Mouse (Mus musculus): ENCODE measurements around the gene Alox5ap. TPM values are rescaled to one million over a fixed set of nuclear protein-coding genes. Genes with fewer than 3 reads are reported as not detected.

Gene Alox5ap
- total RNA-seq, 2 experiments from 2014 or later, result 6.4 to 7.8 TPM

DNA sequence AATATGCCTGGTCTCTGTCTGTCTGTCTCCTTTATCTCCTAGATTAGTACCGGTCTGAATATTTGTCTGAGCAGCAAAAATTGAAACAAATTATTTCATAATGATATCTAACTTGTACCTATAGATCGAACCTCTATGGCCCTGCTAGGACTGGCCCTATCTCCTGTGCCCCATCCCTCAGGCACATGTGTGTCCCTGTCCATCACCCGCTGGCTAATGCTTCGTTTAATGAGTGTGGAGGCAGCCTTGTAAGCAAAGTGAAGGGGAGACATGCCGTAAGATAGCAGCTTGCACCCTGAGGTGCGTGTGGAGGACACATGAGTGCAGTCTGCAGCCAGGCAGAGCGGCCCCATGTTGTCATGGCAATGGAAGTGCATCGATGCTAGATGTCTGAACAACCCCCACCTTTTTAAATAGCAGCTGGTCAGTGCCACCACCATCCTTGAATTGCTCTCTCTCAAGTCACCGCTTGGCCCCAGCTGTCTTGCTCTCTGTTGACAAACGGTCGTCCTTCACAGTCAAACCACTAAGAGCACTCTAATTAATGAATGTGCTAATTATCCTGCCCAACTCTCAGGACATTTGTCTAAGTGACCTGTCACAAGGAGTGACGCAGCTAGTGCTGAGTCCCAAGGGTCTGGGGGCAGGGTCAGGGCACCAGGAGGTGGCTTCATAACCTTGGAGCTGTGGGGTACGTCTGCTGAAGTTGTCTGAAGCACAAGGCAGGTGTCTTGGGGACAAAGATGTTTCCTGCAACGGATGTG lies 6.9 kb upstream of the Alox5ap start:
- intact Hi-C loops (cut with DNase I), result no loop called here
- no peak for DNase-seq

DNA sequence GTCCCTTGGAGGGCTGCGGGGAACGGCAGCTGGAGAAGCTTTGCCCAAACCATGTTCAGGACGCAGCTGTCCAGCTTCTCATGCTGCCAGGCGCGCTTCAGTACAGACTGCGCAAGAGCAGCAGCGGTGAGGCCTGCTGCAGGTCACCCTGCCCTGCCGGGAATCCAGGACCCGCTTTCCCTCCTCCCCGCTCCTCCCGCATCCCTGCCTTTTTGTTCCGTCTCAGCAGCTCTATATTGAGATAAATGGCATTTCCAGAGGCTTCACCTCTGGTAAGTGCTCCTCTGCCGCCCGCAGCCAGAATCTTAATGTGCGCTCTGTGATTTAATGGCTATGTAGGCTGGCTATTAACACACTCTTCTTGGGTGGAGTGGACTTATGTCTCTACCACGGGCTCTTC lies 5.5 kb upstream of the Alox5ap start:
- intact Hi-C loops (cut with DNase I), result no loop called here
- DNase-seq, result no peak

DNA sequence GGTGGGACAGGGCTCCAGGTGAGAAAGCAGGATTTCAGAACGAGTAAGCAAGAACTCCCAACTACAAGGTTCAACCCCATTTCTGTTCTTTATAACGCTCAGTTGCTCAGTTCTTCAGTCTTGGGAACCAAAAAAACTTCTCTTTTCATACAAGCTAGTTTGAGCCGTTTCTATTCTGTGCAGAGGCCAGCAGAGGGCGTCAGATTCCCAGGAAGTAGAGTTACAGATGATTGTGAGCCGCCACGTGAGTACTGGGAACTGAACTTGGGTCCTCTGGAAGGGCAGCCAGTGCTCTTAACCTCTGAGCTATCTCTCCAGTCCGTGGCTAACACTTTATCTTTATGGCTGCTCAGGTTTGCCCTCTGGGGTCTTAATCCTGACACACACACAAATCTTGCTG lies 3.1 kb upstream of the Alox5ap start:
- no peak for DNase-seq
- intact Hi-C loops (cut with DNase I), result no loop called here

DNA sequence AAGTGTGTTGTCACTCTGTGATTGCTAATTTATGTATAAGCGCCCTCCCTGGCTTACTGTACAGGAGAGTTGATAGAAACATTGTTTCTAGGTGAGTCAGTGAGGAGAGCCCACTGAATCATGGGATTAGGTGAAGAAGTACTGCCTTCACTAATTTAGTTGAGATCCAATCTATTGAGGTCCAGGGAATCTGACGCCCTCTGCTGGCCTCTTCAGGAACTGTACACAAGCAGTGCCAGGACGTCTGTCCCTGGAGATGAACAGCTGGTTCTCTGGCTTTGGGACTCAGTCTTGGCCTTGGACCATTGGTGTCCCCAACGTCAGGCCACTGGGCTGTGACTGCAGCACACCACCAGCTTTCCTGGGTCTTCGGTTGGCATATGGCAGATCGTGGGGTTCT lies 2.7 kb upstream of the Alox5ap start:
- intact Hi-C loops (cut with DNase I), result no loop called here
- DNase-seq, result no peak

DNA sequence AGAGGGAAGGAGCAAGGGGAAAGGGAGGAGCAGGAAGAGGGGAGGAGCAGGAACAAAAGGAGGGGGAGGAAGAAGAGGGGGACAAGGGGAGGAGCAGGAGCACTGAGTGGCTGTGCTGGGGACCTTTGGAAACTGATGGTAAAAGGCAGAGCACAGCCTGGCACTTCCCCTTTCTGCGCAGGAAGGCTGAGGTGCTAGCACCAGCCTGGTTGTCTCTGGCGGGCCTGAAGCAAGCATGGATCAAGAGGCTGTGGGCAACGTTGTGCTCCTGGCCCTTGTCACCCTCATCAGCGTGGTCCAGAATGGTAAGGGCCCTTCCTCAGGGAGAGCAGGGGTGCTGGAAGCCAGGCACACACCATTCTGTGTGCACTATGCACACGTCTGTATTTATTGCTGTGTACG lies 312 bp downstream of the Alox5ap start:
- no peak for DNase-seq
- intact Hi-C loops (cut with DNase I), result no loop called here

DNA sequence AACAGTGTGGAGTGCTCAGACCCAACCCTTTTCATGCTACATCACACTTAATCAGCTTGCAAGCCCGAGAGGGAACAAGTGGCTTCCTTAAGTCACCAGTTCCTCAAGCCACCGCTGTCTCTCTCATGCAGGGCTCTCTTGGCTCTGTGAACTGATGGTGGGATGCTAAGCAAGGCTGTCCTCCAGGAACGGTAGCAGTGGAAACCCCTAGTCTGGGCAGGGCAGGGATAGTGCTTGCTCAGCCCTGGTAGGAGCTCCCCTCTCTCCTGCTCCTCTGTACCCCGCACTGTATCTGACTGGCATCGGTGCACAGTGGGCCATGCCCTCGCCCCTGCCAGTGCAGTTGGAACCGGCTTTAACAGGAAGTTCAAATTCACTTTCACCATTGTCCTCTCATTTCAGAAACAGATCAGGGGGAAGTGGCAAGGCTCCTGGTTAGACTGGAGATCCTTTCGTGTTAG lies 2.2 kb downstream of the Alox5ap start:
- DNase-seq, result no peak
- intact Hi-C loops (cut with DNase I), result no loop called here

DNA sequence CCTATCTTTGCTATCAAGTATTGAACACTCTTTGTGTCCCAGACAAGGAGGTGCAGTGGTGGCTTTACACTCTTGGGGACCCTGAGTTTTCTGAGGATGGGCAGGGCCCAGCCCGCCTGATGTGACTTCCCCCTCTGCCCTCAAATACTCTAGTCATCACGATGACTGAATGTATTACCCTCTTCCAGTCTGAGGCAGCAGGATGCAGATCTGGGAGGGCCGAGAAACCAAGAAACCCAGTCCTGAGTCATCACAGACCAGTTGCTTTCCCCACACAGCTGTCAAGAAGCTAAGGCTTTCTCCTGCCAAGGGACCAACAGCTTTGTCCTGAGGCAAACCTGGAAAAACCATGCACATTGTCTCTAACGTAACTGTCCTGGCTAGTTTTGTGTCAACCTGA lies 2.9 kb downstream of the Alox5ap start:
- intact Hi-C loops (cut with DNase I), result no loop called here
- DNase-seq, result no peak

DNA sequence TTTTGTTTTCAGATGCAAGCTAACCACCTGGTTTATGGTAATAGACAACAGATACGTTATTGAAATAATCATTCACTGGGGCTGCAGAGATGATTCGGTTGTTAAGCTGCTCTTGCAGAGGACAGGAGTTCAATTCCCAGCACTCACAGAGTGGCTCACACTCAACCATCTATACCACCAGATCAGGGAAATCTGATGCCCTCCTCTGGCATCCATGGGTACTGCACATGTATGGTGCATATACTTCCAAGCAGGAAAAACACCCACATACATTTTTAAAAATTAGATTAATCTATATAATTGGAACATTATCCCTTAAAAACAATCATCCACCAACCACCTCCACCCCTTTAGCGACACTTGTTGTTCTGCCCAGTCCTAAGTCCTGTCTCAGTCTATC lies 6.7 kb downstream of the Alox5ap start:
- DNase-seq, result no peak
- intact Hi-C loops (cut with DNase I), result no loop called here

DNA sequence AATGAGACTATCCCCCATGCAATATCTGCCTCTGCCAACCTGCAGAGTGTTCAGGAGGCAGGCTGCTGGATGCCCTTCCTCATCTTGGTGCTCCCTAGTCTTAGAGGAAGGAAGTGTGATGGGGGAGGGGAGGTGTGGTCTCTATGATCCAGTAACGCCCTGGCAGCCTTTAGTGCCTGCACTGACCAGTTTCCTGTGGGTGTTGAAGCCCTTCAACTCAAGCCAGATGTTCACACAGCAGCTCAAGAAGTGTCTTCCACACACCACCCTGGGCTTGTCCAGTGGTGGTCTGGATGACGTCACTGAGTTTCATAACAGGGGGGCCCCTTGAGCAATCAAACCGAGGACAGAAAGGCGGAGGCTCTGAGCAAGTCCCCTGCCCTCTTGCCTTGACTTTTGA lies 8.0 kb downstream of the Alox5ap start:
- DNase-seq, result no peak
- intact Hi-C loops (cut with DNase I), result no loop called here

DNA sequence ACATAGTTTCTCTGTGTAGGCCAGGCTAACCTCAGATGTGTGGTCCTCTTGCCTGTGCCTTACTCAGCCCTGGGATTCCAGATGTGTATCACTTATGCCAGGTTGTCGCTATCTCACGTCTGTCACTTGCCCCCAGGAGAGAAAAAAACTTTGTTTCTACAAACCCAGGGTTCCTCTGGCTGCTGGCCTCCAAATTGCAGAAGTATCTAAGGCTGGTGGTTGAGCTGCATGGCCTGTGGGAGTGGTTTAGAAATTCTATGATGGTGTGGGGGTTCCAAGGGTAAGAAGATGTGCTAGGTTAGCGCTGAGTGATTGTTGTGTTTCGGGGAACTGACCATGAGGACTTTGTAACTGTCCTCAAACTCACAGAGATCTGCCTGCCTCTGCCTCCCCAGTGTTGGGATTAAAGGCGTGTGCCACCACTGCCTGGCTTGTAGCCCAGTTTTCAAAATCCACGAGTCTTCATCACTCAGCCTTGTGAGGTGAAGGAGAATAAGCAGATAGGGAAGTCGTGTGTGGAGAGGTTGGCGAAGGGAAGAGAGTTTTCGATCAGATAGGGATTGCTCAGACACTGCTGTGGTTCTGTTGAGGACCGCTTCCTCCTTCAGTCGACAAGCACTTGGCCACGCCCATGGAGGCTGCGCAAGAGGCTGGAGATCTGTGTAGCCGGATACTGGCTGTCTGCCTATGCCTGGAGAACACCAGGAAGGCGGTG lies 10.0 kb downstream of the Alox5ap start:
- DNase-seq, result no peak
- intact Hi-C loops (cut with DNase I), result no loop called here

DNA sequence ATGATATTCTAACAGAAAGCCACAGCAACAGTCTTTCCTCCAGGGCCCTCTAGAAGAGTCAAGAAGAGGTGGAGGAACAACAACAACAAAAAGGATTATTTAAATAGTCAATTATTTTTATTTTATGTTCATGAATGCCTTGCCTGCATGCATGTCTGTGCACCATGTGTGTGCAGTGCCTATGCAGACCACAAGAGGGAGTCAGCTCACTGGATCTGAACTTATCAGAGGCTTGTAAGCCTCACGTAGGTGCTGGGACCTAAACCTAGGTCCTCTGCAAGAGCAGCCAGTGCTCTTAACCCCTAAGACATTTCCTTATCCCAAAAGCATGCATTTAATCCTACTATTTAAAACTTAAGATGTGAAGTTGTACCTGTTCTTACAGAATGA lies 10.5 kb downstream of the Alox5ap start:
- no peak for DNase-seq
- intact Hi-C loops (cut with DNase I), result no loop called here

DNA sequence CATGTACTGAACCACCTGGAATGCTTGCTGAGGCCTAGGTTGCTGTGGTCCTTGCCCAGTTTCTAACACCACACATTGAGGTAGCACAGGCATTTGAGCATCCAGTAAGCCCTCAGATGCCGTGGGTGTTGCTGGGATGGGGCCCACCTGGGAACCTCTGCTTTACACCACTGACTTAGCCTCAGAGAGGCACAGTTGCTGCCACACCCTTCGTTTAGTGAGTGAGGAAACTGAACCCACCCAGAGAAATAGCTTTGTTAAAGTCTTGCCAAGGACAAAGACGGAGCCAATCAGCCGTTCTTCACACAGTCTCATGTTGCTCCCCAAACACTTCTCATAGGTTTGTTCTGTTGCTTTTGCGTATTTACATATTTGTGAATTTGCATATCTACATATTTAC lies 13.0 kb downstream of the Alox5ap start:
- intact Hi-C loops (cut with DNase I), result no loop called here
- DNase-seq, result no peak

DNA sequence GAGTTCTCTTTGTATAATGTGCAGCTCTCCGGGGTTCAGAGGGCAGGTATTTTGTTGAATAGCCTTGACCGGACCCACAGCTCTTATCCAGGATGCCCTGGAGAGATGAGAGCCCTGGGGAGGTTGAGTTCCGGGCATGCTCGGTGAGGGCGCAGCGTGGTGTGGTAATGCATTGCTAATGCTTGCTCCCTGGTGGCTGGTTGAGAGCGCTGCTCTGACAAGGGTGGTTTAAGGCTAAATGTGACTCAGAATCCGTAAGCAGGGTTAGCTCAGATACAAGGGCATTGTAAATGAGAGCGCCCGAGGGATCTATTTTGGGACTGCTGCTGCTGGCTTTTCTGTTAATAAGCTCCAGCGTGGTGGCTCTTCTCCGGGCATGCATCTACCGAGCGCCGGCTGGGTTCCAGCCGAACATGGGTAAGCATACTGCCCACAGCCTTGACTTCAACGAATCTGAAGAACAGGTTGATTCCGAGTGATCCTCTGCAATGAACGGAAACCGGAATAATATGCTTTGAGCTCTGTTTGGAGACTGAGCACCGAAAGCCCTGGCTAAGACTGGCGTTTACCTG lies 14.8 kb downstream of the Alox5ap start:
- intact Hi-C loops (cut with DNase I), result no loop called here
- DNase-seq, result no peak

DNA sequence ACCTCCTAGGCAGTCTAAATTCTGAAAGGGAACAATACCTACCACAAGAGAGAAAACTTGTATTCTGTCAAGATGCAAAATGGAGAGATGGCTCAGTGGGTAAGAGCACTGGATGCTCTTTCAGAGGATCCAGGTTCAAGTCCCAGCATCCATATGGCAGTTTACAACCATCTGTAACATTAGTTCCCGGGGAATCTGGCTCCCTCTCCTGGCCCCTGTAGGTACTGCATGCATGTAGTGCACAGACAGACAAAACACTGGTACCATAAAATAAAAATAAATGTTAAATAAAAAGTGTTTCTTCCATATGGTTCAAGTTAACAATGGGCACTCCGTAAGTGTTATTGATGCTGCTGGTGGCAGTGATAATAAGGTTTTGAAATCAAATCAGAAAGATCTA lies 18.4 kb downstream of the Alox5ap start:
- no peak for DNase-seq
- intact Hi-C loops (cut with DNase I), result no loop called here

DNA sequence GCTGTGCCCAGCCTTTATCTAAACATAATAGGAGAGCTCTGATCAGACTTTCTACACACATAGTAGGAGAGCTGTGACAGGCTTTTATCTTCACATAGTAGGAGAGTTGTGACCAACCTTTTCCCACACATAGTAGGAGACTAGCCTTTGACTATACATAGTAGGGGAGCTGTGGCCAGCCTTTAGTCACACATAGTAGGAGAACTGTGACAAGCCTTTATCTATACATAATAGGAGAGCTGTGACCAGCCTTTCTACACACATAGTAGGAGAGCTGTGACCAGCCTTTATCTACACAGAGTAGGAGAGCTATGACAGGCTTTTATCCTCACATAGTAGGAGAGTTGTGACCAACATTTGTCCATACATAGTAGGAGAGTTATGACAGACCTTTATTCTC lies 19.3 kb downstream of the Alox5ap start:
- intact Hi-C loops (cut with DNase I), result no loop called here
- DNase-seq, result no peak

DNA sequence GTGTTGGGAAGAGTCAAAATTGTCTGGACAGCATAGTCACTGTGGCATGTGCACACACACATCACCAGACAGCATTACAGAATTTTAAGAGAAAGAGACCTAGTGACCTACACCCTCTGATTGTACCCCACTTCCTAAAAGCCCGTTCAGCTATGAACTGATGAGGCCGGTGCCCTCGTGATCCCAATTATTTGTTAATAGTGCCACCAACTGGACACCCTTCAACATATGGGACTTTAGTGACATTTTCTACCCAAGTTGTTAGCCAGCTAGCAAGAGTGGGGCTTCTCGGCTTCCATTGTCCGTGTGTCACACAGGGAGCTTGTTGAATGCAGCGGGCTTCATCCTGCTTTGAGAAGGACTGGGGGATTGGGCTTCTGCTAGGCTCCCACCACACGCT lies 21.5 kb downstream of the Alox5ap start:
- intact Hi-C loops (cut with DNase I), result no loop called here
- DNase-seq, result no peak

DNA sequence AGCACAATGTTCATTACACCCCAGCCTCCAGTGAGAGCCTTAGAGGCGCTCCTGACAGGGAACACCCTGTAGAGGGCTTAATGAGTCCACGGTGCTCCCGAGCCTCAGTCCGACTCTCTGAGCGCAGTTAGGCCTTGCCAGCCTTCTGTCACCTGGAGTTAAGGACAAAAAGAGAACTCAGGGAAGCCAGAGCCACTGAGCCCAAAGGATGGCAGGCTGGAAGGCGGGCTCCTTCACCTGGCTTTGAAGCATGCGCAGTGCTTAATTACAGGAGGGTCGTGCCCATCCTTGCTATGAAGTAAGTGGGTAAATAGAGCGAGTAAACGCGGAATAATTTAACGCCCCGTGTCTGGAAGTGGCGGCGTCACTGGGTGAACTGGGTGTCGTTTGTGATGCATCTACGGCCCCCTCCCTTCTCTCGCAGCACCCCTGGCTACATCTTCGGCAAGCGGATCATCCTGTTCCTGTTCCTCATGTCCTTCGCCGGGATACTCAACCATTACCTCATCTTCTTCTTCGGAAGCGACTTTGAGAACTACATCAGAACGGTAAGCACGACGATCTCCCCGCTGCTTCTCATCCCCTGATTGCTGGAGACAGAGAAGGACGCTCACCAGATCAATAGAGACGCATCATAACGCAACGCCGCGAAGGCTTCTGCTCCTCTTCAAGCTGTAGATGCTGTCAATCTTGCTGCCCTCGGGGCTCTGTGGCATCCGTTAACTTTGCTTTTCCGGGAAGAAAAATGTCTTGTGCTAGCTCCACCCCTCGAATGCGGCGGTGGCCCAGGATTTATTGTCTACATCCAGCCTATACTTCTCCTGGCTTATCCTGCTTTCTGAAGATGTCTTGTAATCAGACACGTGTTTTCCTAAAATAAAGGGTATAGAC lies 22.8 kb downstream of the Alox5ap start:
- no peak for DNase-seq
- intact Hi-C loops (cut with DNase I), result no loop called here

DNA sequence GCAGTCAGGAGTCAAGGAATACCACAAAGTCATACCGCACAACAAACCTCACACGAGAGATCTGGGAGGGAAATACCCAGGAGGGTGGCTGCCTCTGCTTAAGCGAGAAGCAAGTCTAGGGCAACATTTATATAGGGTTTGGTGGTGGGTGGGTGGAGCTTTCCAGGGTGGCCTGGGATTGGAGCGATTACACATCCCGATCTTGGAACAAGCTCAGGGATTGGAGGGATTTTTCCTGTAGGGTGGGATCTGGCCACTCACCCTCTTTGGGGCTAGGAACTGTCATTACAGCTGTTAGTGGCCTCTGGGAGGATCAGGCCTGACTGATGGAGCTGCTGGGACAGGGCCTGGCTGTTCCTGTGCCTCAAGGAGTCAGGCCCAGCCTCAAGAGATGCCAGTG lies 26.7 kb downstream of the Alox5ap start:
- no peak for DNase-seq
- intact Hi-C loops (cut with DNase I), result no loop called here

DNA sequence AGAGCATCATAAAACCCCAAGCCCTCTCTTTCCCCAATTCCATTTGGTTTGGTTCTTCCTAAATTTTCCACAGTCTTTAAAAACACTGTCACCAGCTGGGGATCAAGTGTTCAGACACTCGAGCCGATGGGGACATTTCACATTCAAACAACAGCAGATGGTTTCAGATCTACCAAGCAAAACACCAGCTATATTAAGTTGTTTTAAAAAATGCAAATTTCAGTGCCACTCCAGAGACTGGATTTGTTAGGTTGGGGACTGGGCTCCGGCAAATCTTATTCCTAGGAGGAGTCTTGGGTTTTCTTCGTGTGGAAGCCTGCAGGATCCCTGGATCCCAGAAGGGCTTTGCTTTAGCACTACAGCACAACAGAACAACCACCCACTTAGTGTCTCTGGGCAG lies 28.5 kb downstream of the Alox5ap start:
- intact Hi-C loops (cut with DNase I), result no loop called here
- DNase-seq, result no peak

DNA sequence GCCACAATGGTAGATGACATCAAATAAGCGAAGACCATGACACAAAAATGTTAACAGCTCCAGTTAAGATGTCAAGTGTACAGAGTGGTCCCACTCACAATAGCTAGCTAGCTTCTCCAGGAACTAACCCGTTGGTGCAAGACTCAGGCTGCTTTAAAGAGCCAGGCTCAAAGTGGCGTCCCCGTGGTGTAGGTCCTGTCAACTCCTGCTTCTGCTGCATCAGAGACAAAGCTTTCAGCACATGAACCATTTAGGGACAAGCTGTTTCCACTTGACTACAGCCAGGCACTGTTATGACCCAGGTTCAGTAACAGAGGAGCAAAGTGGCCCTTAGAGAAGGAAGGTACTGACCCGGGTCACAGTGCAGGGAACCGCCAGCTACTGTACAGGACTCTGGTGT lies 32.2 kb downstream of the Alox5ap start:
- no peak for DNase-seq
- intact Hi-C loops (cut with DNase I), result no loop called here

DNA sequence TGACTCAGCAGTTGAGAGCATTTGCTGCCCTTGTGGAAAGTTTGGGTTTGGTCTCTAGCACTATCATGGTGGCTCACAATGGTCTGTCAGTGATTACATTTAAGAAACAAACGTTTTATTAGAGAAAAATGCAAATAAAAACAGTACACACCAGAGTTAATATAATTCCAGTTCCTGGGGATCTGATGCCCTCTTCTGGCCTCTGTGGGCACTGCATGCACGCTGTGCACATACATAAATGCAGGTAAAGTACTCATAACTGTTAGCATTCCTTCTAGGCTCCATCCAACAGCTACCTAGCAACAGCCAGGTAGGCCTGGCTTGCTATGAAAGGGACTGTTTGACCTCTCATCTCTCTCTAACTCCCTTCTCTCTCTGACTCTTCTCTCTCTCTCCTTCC lies 32.9 kb downstream of the Alox5ap start:
- DNase-seq, result no peak
- intact Hi-C loops (cut with DNase I), result no loop called here

Data from left cerebral cortex, postnatal 4 days (tissue).